Mouse (Mus musculus) lung, postnatal 0 days (tissue): ENCODE results near the gene Cuedc1. TPM values are rescaled to one million over a fixed set of nuclear protein-coding genes. Genes with fewer than 3 reads are reported as not detected.

Source experiments
- ATAC-seq: fragments of 200-750 bp; cut with Nextera tagmentation; 2 replicates; pipeline ENCODE4 v1.8.0; 2017; ENCODE audit warnings: moderate library complexity
- DNase-seq: peaks from one replicate; pipeline ENCODE4 v3.0.0-alpha.2; 2016; ENCODE audit warnings: low spot score
- H3K27ac ChIP-seq: fragments of 300-500 bp; sonication (generic); 2 replicates; pipeline ENCODE4 v1.5.1; 2014; ENCODE audit warnings: antibody characterized with exemption, mild to moderate bottlenecking, low read length, mixed read lengths
- H3K27me3 ChIP-seq: fragments of 300-500 bp; sonication (generic); replicated peaks from 2 replicates; pipeline ENCODE4 v1.6.1; 2014; ENCODE audit warnings: low read length, mixed read lengths; ENCODE audit not compliant: insufficient read depth
- H3K36me3 ChIP-seq: fragments of 300-500 bp; sonication (generic); 2 replicates; pipeline ENCODE4 v1.6.1; 2014; ENCODE audit warnings: low read length, mixed read lengths; ENCODE audit not compliant: insufficient read depth
- H3K4me1 ChIP-seq: fragments of 300-500 bp; sonication (generic); 2 replicates; pipeline ENCODE4 v1.6.1; 2014; ENCODE audit warnings: antibody characterized with exemption, low read depth, low read length, mixed read lengths; ENCODE audit not compliant: insufficient read depth
- H3K4me2 ChIP-seq: fragments of 300-500 bp; sonication (generic); replicated peaks from 2 replicates; pipeline ENCODE4 v1.6.1; 2014; ENCODE audit warnings: low read depth, mild to moderate bottlenecking, low read length, moderate library complexity, mixed read lengths
- H3K4me3 ChIP-seq: fragments of 300-500 bp; sonication (generic); 2 replicates; pipeline ENCODE4 v1.5.1; 2014; ENCODE audit warnings: low read depth, low read length
- H3K9ac ChIP-seq: fragments of 300-500 bp; sonication (generic); replicated peaks from 2 replicates; pipeline ENCODE4 v1.6.1; 2014; ENCODE audit warnings: low read depth, mild to moderate bottlenecking
- H3K9me3 ChIP-seq: fragments of 300-500 bp; sonication (generic); 2 replicates; pipeline ENCODE4 v1.6.1; 2016; ENCODE audit warnings: low read length, mixed read lengths
- CTCF ChIP-seq: IDR thresholded peaks from 2 replicates; pipeline ENCODE4 v1.5.1; 2016; ENCODE audit warnings: antibody characterized with exemption, mild to moderate bottlenecking
- EP300 ChIP-seq: IDR thresholded peaks from 2 replicates; pipeline ENCODE4 v1.6.1; 2016; ENCODE audit warnings: antibody characterized with exemption, mild to moderate bottlenecking, control low read depth
- WGBS: fragments of 180-500 bp; shearing (Covaris S2); extraction: QIAGEN DNeasy Blood & Tissue Kit; methylation state at CpG from one replicate; pipeline ENCODE4 v1.1.7; 2014; 5-methylcytosine and 5-hydroxymethylcytosine counted together
- polyA plus RNA-seq: library from polyadenylated mRNA; unstranded; fragments of >200 nt; fragmentation: Nextera tagmentation; extraction: Ambion mirVana; gene quantifications from 2 replicates; pipeline ENCODE4 v1.2.1, GENCODE M21; 2015

Cuedc1 gene
- polyA plus RNA-seq, 1 experiment from 2014 or later, result 14.6 TPM

DNA sequence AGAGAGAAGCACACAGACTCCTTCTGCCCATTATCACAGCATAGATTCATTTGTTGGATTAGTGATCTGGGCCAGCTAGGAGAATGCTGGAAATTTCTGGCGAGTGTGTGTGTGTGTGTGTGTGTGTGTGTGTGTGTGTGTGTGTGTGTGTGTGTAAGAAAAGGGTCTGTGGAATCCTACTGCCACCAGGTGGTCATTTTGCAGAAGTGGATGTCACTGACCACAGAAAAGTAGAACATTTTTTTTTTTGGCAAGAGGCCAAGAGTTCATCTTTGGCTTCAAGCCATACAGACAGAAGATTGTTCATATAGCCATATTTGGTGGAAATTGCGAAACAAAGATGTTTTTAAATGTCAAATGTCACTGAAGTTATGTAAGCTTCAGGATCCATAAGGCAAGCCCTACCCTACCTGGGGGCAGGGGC lies 99.3 kb downstream of the Cuedc1 start:
- Histone ChIP-seq H3K4me2 (no peak overlapping the region), H3K4me3 (no peak overlapping the region), H3K27me3 (0 out of 2 replicates have a peak, but pooled peaks cover 13% of the 10 kb centered on the region), H3K9ac (no peak overlapping the region), H3K4me1 (0 out of 2 replicates have a peak, but pooled peaks cover 7% of the 10 kb centered on the region), H3K9me3 (no peaks in the 10 kb centered on the region), H3K36me3 (no peaks in the 10 kb centered on the region), H3K27ac (no peak overlapping the region)
- peak; percentile 33 for ATAC-seq
- peak; percentile 88 for DNase-seq
- TF ChIP-seq CTCF (peak; percentile 87), EP300 (peak; percentile 44; the same call in 1 of the 2 replicates)
- WGBS, result 0% methylated on average over 2 of the region's 2 CpGs

GRCm38 (mm10) chr11:88198223-88198622 lies 100.4 kb downstream of the Cuedc1 start:
- Histone ChIP-seq H3K4me3 (no peak overlapping the region), H3K27ac (no peak overlapping the region), H3K27me3 (0 out of 2 replicates have a peak, but pooled peaks cover 6% of the 10 kb centered on the region), H3K9me3 (no peaks in the 10 kb centered on the region), H3K4me1 (0 out of 2 replicates have a peak, but pooled peaks cover 5% of the 10 kb centered on the region), H3K36me3 (no peaks in the 10 kb centered on the region), H3K4me2 (no peak overlapping the region), H3K9ac (no peak overlapping the region)
- 41% methylated on average over 4 of the region's 4 CpGs for WGBS
- no peak for ATAC-seq
- TF ChIP-seq CTCF, result no peak
- no peak for TF ChIP-seq EP300
- no peak for DNase-seq

GRCm38 (mm10) chr11:88201172-88201571 lies 103.3 kb downstream of the Cuedc1 start:
- Histone ChIP-seq H3K27me3 (no peaks in the 10 kb centered on the region), H3K4me2 (no peak overlapping the region), H3K9ac (no peak overlapping the region), H3K4me3 (no peak overlapping the region), H3K4me1 (0 out of 2 replicates have a peak, but pooled peaks cover 3% of the 10 kb centered on the region), H3K27ac (no peak overlapping the region), H3K36me3 (no peaks in the 10 kb centered on the region), H3K9me3 (no peaks in the 10 kb centered on the region)
- no peak for ATAC-seq
- DNase-seq, result no peak
- TF ChIP-seq EP300 (no peak), CTCF (no peak)
- 68% methylated on average over 2 of the region's 2 CpGs for WGBS

DNA sequence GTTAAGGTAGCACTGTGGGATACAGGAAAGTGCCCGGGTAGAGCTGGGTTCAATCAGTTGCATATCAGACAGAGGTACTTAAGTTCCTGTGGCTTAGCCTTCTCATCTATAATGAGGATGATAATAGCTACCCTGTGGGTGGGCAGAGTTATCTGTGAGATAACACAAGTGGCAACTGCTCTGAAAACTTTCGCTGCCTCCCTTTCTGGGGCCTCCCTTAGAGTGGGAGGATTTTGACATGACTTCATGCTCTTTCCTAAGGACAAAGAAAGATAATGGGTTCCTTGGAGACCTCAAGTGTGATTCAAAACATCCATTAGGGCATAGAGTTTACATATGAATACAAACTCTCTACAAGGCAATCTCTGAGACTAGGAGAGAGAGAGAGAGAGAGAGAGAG lies 104.2 kb downstream of the Cuedc1 start:
- no peak for ATAC-seq
- H3K9ac ChIP-seq, result no peak overlapping the region
- TF ChIP-seq EP300 (no peak), CTCF (no peak)
- H3K9me3 ChIP-seq, result no peaks in the 10 kb centered on the region
- no peak overlapping the region for H3K4me2 ChIP-seq
- no peak for DNase-seq
- WGBS, result 35% methylated on average over 2 of the region's 2 CpGs
- H3K27ac ChIP-seq, result no peak overlapping the region
- no peak overlapping the region for H3K4me3 ChIP-seq
- 0 out of 2 replicates have a peak, but pooled peaks cover 3% of the 10 kb centered on the region for H3K4me1 ChIP-seq
- H3K27me3 ChIP-seq, result no peaks in the 10 kb centered on the region
- no peaks in the 10 kb centered on the region for H3K36me3 ChIP-seq

DNA sequence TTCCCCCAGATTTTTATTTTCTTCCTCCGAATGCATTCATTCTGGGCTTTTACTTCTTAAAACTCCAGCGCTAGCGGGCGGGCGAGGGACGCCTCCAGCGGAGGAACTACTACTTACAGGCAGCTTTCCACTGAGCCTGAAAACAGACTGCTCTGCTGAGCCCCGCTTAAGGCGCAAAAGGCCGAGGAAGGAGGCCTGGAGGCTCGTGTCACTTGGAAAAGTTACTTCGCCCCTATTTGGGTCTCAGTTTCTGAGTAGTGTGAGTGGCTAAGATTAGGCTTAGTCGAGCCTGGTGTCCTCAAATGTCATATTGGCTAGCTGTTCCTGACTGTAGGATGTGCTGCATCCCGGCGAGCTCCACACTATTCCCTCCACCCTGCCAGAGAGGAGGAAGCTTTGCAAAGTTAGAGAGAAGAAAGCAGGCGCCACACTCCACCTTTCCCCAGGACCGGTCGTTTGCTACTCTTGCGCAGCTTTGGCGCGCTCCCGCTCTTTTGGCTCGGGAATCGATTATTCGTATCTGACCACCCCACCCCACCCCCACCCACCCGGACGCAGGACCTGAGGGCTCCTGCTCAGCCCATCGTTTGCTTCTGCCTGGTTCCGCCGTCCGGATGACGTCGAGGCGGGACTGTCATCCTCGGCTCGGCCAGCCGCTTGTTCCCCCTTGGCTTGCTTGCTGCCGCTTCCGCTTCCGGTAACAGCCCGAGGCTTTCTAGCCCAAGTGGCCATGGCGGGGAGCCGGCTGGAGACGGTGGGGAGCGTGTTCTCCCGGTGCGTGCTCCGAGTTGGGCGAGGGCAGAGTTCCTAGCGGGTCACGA lies 106.1 kb downstream of the Cuedc1 start, which contains the start of gene Mrps23:
Gene Mrps23, plus strand, starts transcription at position 677 of the 821 bp plus-strand sequence.
- H3K36me3 ChIP-seq, result no peaks in the 10 kb centered on the region
- peak within 1 kb of the TSS; percentile 77 for H3K27ac ChIP-seq
- H3K4me3 ChIP-seq, result peak within 1 kb of the TSS; percentile 64
- TF ChIP-seq EP300, result no peak
- TF ChIP-seq CTCF, result peak; percentile 66
- 0 out of 2 replicates have a peak, but pooled peaks cover 3% of the 10 kb centered on the region for H3K4me1 ChIP-seq
- H3K9ac ChIP-seq, result peak within 1 kb of the TSS; percentile 58
- ATAC-seq, result peak; percentile 98
- H3K4me2 ChIP-seq, result peak within 1 kb of the TSS; percentile 77
- no peaks in the 10 kb centered on the region for H3K27me3 ChIP-seq
- DNase-seq, result peak; percentile 97
- WGBS, result 0% methylated on average over 50 of the region's 51 CpGs
- H3K9me3 ChIP-seq, result no peaks in the 10 kb centered on the region

GRCm38 (mm10) chr11:88204593-88205368 lies 106.9 kb downstream of the Cuedc1 start:
- 31% methylated on average over 30 of the region's 30 CpGs for WGBS
- peak overlapping the region; percentile 48 for H3K27ac ChIP-seq
- peak overlapping the region; percentile 58 for H3K9ac ChIP-seq
- peak overlapping the region; percentile 64 for H3K4me3 ChIP-seq
- no peak for TF ChIP-seq EP300
- no peak for TF ChIP-seq CTCF
- ATAC-seq (peak; percentile 4; the same call in 1 of the 2 replicates), DNase-seq (peak; percentile 28)
- no peaks in the 10 kb centered on the region for H3K9me3 ChIP-seq
- peaks cover under 1% of the 10 kb centered on the region; the same call in 1 of the 2 replicates for H3K36me3 ChIP-seq
- H3K4me2 ChIP-seq, result peak overlapping the region; percentile 77
- H3K27me3 ChIP-seq, result no peaks in the 10 kb centered on the region
- H3K4me1 ChIP-seq, result 0 out of 2 replicates have a peak, but pooled peaks cover 3% of the 10 kb centered on the region
